Mouse (Mus musculus) lung, embryonic 14.5 days (tissue): ENCODE data around the gene Bcl2l2. TPM values are rescaled to one million over a fixed set of nuclear protein-coding genes. Genes with fewer than 3 reads are reported as not detected.

Experiments used
- ATAC-seq: fragments of 200-750 bp; cut with Nextera tagmentation; 2 replicates; pipeline ENCODE4 v1.8.0; 2017; ENCODE audit warnings: mild to moderate bottlenecking, moderate TSS enrichment, moderate library complexity; ENCODE audit not compliant: insufficient read depth
- DNase-seq: peaks from one replicate; pipeline ENCODE4 v3.0.0-alpha.2; 2015
- H3K27ac ChIP-seq: fragments of 300-500 bp; sonication (generic); 2 replicates; pipeline ENCODE4 v1.5.1; 2014; ENCODE audit warnings: low read depth, mild to moderate bottlenecking, moderate library complexity
- H3K27me3 ChIP-seq: fragments of 300-500 bp; sonication (generic); 2 replicates; pipeline ENCODE4 v1.6.1; 2014; ENCODE audit warnings: low read length, control low read depth; ENCODE audit not compliant: insufficient read depth
- H3K36me3 ChIP-seq: fragments of 300-500 bp; sonication (generic); 2 replicates; pipeline ENCODE4 v1.6.1; 2014; ENCODE audit warnings: control low read depth; ENCODE audit not compliant: insufficient read depth
- H3K4me1 ChIP-seq: fragments of 300-500 bp; sonication (generic); 2 replicates; pipeline ENCODE4 v1.6.1; 2014; ENCODE audit warnings: antibody characterized with exemption, control low read depth; ENCODE audit not compliant: insufficient read depth
- H3K4me2 ChIP-seq: fragments of 300-500 bp; sonication (generic); 2 replicates; pipeline ENCODE4 v1.6.1; 2014; ENCODE audit warnings: mild to moderate bottlenecking
- H3K4me3 ChIP-seq: fragments of 300-500 bp; sonication (generic); 2 replicates; pipeline ENCODE4 v1.5.1; 2014; ENCODE audit warnings: low read depth, low read length
- H3K9ac ChIP-seq: fragments of 300-500 bp; sonication (generic); 2 replicates; pipeline ENCODE4 v1.6.1; 2014
- H3K9me3 ChIP-seq: fragments of 300-500 bp; sonication (generic); 2 replicates; pipeline ENCODE4 v1.6.1; 2016; ENCODE audit warnings: low read depth, low read length, control low read depth
- CTCF ChIP-seq: IDR thresholded peaks from 2 replicates; pipeline ENCODE4 v1.5.1; 2016; ENCODE audit warnings: antibody characterized with exemption, low read depth
- WGBS: fragments of 180-500 bp; shearing (Covaris S2); extraction: QIAGEN DNeasy Blood & Tissue Kit; methylation state at CpG from one replicate; pipeline ENCODE4 v1.1.7; 2014; 5-methylcytosine and 5-hydroxymethylcytosine counted together
- polyA plus RNA-seq: library from polyadenylated mRNA; unstranded; fragments of >200 nt; fragmentation: Nextera tagmentation; extraction: Ambion mirVana; gene quantifications from 2 replicates; pipeline ENCODE4 v1.2.1, GENCODE M21; 2014

The Bcl2l2 gene
- polyA plus RNA-seq, 1 experiment from 2014 or later, result 3.4 TPM

DNA sequence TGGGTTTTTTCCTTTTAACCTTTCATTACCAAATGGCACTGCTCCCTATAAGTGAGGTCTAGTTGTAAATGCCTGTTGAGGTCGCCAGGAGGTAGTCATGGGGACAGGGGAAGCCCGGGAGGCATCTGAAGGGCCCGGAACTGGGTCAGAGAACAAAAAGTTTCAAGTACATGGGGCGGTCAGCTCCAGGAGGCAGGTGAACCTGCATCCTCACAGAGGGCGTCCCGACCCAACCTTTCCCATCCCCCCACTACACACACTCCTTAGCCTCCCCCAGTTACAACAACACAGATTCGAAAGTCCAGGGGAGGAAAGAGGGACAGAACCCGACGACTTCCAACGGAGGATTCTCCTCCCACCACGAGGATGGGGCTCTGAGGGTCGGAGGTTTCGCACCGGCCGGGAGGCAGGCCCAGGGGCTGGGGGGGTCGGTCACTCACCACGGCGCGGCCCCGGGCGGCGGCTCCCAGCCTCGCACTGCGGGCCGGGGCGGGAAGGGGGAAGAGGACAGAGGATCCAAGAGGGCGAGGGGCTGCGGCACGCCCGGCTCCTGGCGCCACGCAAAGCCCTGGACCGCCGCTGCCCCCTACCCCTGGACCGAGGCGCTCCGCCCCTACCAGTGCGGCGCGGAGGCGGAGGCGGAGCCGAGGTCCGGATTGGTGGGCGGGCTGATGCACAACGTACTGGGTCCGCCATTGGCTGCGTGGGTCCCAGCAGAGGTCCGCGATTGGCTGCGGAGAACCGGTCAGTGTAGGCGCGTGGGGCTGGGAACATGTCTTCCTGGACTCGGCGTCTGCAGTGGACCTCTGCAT is 19.5 kb upstream of the Bcl2l2 start:
- Histone ChIP-seq H3K9me3 (no peaks in the 10 kb centered on the region), H3K9ac (peak overlapping the region; percentile 92), H3K4me2 (peak overlapping the region; percentile 84), H3K27ac (peak overlapping the region; percentile 86), H3K4me1 (no peaks in the 10 kb centered on the region), H3K27me3 (no peaks in the 10 kb centered on the region), H3K4me3 (peak overlapping the region; percentile 90), H3K36me3 (no peaks in the 10 kb centered on the region)
- peak; percentile 100 for ATAC-seq
- WGBS, result under 1% methylated on average over 55 of the region's 56 CpGs
- peak; percentile 97 for DNase-seq
- 0 out of 2 replicates have a peak, but pooled peaks have one; percentile 15 for TF ChIP-seq CTCF

DNA sequence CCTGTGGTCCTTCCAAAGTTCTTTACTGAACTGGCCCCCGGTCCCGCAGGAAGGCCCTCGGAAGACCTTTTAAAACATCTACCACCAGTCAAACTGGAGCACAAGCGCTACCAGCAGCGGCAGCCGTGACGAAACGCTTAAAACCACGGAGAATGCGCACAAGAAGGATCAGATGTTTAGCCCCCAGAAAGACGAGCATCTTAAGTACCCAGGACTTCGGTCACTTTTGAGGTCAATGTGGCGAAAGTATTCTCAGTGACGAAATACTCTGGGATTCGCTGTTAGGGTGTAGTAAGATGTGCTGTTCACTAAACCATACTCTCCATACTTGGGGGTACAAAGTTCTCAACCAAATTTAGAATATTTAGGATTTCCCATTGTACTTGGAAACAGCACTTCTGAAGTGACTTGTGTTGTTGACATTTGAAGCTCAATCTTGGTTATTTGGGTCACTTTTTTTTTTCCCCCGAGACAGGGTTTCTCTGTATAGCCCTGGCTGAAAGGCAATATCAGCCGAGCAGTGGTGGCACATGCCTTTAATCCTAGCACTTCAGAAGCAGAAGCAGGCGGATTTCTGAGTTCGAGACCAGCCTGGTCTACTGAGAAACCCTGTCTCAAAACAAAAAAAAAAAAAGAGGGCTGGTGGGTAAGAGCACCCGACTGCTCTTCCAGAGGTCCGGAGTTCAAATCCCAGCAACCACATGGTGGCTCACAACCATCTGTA is 18.7 kb upstream of the Bcl2l2 start:
- no peak for DNase-seq
- peak overlapping the region; percentile 84 for H3K4me2 ChIP-seq
- 11% methylated on average over 21 of the region's 21 CpGs for WGBS
- H3K4me1 ChIP-seq, result no peaks in the 10 kb centered on the region
- peak overlapping the region; percentile 92 for H3K9ac ChIP-seq
- peak overlapping the region; percentile 81 for H3K27ac ChIP-seq
- H3K36me3 ChIP-seq, result no peaks in the 10 kb centered on the region
- ATAC-seq, result peak; percentile 22
- peak overlapping the region; percentile 90 for H3K4me3 ChIP-seq
- TF ChIP-seq CTCF, result no peak
- H3K9me3 ChIP-seq, result no peaks in the 10 kb centered on the region
- H3K27me3 ChIP-seq, result no peaks in the 10 kb centered on the region

DNA sequence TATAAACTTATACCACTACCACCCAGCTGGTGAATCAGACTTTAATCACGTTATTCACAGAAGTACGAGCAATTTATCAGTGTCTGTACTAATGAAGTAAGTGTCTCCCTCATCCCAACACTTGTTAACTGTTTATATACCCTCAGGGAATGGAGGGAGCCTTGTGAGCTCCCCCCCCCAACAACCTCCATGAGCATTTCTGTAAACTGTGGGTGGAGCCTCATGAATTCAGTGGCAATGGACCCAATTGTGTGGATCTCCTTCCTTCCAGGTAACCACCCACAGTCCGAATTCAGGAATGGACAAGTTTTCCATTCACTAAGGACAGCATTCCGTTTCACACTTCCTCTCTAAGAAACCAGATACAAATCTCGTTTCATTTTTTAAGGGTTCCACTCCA is 17.6 kb upstream of the Bcl2l2 start:
- H3K27ac ChIP-seq, result no peak overlapping the region

DNA sequence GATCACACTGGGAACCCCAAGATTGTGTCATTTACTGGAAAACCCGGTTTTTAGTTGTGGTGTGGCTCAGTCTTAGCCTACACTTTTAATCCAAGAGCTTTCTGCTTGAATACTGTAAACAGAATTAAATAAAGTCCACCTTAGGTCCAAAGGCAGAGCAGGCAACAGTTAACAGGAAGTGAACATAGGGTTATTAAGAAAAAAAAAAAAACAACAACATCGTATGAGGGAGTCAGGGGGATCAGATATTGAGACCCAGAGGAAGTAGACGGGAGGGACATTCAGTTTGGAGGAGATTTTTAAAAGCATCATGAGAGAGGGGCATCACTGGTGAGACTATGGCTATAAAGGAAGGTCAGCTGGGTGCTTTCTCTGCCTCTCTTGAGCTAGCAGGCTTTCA is 16.9 kb upstream of the Bcl2l2 start:
- WGBS, result 44% methylated on average over 3 of the region's 3 CpGs
- Histone ChIP-seq H3K9me3 (no peaks in the 10 kb centered on the region), H3K36me3 (no peaks in the 10 kb centered on the region), H3K27me3 (no peaks in the 10 kb centered on the region), H3K27ac (no peak overlapping the region), H3K4me2 (no peak overlapping the region), H3K4me1 (no peaks in the 10 kb centered on the region), H3K9ac (no peak overlapping the region), H3K4me3 (no peak overlapping the region)
- DNase-seq (no peak), ATAC-seq (no peak)
- TF ChIP-seq CTCF, result no peak

More for the DNA sequence above, 17.6 kb upstream of the Bcl2l2 start:
- DNase-seq, result no peak
- Histone ChIP-seq H3K4me1 (no peaks in the 10 kb centered on the region), H3K4me3 (no peak overlapping the region), H3K27me3 (no peaks in the 10 kb centered on the region), H3K9ac (no peak overlapping the region), H3K4me2 (no peak overlapping the region), H3K36me3 (no peaks in the 10 kb centered on the region), H3K9me3 (no peaks in the 10 kb centered on the region)
- no peak for TF ChIP-seq CTCF
- ATAC-seq, result no peak
- 62% methylated on average over 5 of the region's 5 CpGs for WGBS

DNA sequence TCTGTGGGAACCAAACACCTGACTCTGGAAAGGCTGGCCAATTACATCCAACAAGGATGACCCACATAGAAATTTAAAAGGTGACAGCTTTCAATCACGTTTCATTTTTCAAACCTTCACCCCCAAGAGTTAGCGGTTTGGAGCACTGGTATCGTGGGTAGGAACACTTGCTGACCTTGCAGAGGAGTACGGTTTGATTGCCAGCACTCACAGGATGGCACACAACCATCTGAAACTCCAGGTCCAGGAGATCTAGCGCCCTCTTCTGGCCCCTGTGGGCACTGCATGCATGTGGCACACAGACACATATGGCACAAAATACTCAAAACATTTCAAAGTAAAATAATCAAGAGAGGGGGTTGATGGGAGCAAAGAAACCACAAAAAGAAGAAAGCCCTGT is 16.2 kb upstream of the Bcl2l2 start:
- 55% methylated on average over 5 of the region's 5 CpGs for WGBS
- H3K9me3 ChIP-seq, result no peaks in the 10 kb centered on the region
- H3K4me3 ChIP-seq, result no peak overlapping the region
- H3K9ac ChIP-seq, result no peak overlapping the region
- DNase-seq, result peak; percentile 40
- H3K27ac ChIP-seq, result no peak overlapping the region
- no peaks in the 10 kb centered on the region for H3K36me3 ChIP-seq
- peak; percentile 48 for TF ChIP-seq CTCF
- H3K27me3 ChIP-seq, result no peaks in the 10 kb centered on the region
- ATAC-seq, result no peak
- H3K4me1 ChIP-seq, result no peaks in the 10 kb centered on the region
- no peak overlapping the region for H3K4me2 ChIP-seq

DNA sequence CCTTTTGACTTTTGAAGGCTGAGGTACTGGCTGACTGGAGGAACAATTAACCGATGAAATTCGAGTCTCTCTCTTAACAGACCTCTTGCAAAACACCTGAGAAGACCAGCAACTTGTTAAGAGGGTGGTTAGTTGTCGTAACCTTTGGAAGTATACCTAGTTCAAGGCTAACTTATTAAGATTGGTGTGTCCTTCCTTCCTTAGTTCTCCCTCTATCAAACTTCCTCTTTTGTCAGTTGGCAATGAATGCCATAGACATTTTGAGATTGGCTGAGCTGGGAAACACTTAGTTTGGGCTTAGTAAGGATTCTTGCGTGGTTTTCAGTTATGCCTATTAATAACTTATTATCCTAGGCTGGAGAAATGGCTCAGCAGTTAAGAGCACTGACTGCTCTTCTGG is 15.2 kb upstream of the Bcl2l2 start:
- no peak for ATAC-seq
- WGBS, result 87% methylated on average over 4 of the region's 4 CpGs
- H3K36me3 ChIP-seq, result no peaks in the 10 kb centered on the region
- H3K4me3 ChIP-seq, result no peak overlapping the region
- no peaks in the 10 kb centered on the region for H3K4me1 ChIP-seq
- no peak overlapping the region for H3K9ac ChIP-seq
- H3K27me3 ChIP-seq, result no peaks in the 10 kb centered on the region
- H3K4me2 ChIP-seq, result no peak overlapping the region
- no peak overlapping the region for H3K27ac ChIP-seq
- DNase-seq, result no peak
- no peak for TF ChIP-seq CTCF
- H3K9me3 ChIP-seq, result no peaks in the 10 kb centered on the region

DNA sequence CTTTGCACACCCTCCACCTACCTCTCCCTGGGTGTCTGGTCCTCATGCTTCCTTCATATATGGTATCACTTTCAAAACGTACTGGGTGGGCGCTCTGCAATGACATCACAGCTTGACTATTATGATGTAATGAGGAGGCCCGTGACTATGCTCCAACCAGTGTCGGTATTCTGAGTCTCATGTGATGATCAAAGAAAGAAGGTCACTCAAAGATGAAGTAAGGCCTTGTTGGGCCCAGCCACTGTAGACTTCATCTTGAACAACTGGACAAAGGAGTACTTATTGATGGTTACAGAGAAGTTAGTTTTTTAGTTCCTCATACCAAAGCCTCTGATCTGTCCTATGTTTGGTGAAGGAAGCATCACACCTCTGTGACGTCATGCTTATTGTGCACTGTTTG is 12.3 kb upstream of the Bcl2l2 start, which contains the start of gene Homez:
TSS of gene Homez (minus strand) at position 101 of the 400 bp plus-strand sequence.
- TF ChIP-seq CTCF, result no peak
- H3K9me3 ChIP-seq, result no peaks in the 10 kb centered on the region
- no peak within 1 kb of the TSS for H3K27ac ChIP-seq
- no peak within 1 kb of the TSS for H3K4me3 ChIP-seq
- H3K9ac ChIP-seq, result no peak within 1 kb of the TSS
- no peaks in the 10 kb centered on the region for H3K4me1 ChIP-seq
- ATAC-seq (no peak), DNase-seq (no peak)
- H3K27me3 ChIP-seq, result peaks cover 6% of the 10 kb centered on the region; the same call in 1 of the 2 replicates
- 86% methylated on average over 5 of the region's 5 CpGs for WGBS
- no peaks in the 10 kb centered on the region for H3K36me3 ChIP-seq
- no peak within 1 kb of the TSS for H3K4me2 ChIP-seq
